Mouse (Mus musculus) hematopoietic stem cell, adult 5-6 weeks (primary cell): ENCODE measurements around the gene Hsd17b14. TPM values are rescaled to one million over a fixed set of nuclear protein-coding genes. Genes with fewer than 3 reads are reported as not detected.

ENCODE experiments used
- ATAC-seq, 2 experiments: fragments of 125-278 bp in 1 of 2; replicated peaks in 1 of 2; 2 replicates each; pipeline ENCODE4 v1.8.0; 2016 to 2017; ENCODE audit warnings: inconsistent platforms in 2 of 2, mild to moderate bottlenecking in 2 of 2, moderate number of reproducible peaks in 2 of 2, low read depth in 1 of 2, moderate TSS enrichment in 1 of 2; ENCODE audit not compliant: low FRiP score in 2 of 2, poor library complexity in 2 of 2, severe bottlenecking in 2 of 2, insufficient read depth in 1 of 2, low TSS enrichment in 1 of 2
- total RNA-seq: library from RNA; stranded (forward); fragments of 172-1452, 232-1000 nt; gene quantifications from 2 replicates; pipeline ENCODE4 v1.2.3, GENCODE M21; 2017

The Hsd17b14 gene
- total RNA-seq, 1 experiment from 2014 or later: not detected

DNA sequence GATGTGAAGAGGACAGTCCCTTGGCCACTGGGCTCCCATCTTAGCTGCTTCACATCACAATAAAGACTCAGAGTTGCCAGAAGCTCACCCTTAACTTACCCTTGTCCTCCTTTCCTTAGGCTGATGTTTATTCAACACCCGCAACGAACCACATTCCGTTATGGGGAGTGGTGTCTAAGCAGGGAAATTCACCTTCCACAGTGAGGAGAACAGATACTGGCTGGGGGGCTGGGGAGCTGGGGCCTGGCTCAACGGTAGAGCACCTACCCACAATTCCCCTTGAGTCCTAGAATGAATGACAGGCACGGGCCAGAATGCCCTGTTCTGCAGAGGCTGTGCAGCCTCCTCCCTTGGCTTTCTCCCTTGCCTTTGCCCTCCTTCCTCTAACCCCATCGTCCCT lies 4.2 kb downstream of the Hsd17b14 start:
- no peak for ATAC-seq

DNA sequence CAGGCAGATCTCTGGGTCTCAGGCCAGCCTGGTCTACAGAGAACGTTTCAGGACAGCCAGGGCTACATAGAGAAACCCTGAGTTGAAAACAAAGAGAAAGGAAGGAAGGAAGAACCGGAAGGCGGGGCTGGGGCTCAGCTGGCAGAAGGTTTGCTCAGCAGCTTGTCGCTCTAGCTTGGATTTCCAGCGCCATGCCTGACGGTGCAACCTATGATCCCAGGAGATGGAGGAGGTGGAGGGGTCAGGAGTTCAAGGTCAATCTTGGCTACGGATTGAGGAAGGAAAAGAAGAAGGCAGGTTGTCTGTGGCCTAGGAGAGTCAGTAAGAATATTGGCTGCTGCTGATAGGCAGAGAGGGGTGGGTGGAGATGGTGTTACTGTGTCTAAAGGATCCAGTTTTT lies 5.5 kb downstream of the Hsd17b14 start:
- ATAC-seq: no peak

DNA sequence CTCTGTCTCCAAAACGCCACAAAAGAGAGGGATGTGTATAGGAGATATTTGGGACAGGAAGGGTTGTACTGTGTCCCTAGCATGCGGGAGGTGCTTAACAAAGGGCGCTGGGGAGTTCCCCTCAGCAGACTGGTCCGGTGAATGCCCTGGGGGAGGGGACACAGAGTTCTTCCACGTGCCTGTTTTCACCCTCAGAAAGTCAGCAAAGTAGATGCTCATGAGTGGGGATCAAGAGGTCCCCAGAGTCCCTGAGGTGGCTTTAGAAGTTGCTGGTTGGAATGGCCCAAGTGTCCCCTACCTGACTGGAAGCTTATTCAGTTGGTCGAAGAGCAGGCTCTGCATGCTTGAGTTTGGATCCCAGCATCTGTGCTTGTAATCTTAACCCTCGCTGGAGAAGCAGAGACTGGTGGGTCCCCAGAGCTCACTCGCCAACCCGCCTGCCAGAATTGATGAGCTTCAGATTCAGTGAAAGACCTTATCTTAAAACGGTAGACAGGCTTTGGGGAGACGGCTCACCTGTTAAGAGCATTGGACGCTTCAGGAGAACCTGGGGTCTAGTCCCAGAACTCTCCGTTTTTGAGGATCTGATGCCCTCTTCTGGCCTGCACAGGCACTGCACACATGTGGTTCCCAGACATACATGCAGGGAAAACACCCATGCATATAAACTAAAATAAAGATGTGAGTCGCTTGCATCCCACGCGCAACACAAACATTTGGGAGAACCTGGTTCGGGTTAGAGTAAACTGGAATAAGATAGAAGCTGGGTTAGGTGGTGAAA lies 6.3 kb downstream of the Hsd17b14 start:
- peak; percentile 77 to 79 for ATAC-seq

DNA sequence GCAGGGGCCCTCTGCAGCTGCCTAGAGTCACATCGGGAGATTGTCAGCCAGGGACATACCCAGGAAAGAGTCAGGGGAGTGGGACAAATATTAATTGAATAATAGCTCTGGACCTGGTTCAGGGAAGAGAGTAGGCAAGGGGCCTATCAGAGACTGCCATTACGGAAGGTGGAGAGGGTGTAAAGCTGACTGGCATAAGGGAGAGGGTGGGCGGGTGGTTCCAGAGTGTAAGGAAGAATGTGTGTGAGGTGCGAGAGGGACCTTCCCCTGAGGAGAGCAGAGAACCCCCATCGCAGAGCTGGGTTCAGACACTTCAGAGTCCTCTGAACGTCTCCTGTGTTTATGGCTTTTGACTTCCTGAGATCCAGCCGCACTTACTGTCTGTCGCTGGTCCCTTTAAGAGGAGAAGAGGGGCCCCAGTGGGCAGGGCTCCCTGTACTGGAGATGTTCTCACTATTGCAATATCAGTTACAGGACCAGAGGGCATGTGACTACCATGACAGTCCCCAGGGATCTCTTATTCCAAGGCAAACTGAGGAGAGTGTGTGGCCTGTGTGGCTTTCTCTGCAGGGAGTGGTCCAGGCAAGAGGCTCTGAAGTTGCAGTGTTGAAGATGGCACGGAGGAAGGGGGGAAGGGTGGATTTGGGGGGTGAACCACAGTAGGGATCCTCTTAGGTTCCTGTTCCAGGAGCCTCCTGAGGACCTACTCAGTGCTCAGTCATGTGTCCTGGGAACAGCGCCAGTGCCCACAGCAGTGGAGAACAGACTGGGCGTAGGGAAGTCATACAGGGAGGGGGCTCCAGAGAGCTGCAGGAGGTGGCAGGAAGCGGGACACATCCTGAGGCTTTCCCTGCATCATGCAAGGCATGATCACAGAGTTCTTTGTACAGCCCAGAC lies 7.2 kb downstream of the Hsd17b14 start:
- ATAC-seq: peak in 1 of 2 experiments; percentile 39; a peak in 1 of 4 replicates

GRCm38 (mm10) chr7:45564811-45565210 lies 10.1 kb downstream of the Hsd17b14 start:
- ATAC-seq: no peak

GRCm38 (mm10) chr7:45565446-45565845 lies 10.8 kb downstream of the Hsd17b14 start:
- no peak for ATAC-seq

DNA sequence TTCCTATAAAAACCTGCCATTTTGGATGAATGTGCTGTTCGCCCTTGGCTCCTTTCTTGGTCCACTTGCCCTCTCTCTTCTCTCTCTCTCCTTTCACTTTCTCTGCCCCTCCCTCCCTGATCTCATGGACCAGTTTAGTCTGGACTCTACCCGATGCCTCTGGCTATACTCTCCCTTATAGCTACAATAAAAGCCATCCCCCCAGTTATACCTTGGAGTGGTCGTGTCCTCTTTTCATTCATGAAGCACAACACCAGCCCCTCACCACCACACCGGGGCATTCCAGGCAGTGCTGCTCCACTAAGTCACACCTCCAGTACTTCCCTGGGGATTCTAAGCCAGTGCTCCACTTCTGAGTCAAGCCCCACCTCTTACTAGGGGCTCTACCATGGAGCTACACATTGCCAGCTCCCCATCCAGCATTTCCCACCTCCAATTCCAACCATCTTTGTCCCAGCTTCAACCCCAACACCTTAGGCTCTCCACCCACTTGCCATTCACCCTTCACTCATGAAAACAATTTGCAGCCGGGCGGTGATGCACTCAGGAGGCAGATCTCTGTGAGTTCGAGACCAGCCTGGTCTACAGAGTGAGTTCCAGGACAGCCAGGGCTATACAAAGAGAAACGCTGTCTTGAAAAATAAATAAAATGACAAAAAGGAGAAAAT lies 12.6 kb downstream of the Hsd17b14 start:
- ATAC-seq: no peak

GRCm38 (mm10) chr7:45567780-45568516 lies 13.3 kb downstream of the Hsd17b14 start:
- ATAC-seq: peak; percentile 91 to 95

DNA sequence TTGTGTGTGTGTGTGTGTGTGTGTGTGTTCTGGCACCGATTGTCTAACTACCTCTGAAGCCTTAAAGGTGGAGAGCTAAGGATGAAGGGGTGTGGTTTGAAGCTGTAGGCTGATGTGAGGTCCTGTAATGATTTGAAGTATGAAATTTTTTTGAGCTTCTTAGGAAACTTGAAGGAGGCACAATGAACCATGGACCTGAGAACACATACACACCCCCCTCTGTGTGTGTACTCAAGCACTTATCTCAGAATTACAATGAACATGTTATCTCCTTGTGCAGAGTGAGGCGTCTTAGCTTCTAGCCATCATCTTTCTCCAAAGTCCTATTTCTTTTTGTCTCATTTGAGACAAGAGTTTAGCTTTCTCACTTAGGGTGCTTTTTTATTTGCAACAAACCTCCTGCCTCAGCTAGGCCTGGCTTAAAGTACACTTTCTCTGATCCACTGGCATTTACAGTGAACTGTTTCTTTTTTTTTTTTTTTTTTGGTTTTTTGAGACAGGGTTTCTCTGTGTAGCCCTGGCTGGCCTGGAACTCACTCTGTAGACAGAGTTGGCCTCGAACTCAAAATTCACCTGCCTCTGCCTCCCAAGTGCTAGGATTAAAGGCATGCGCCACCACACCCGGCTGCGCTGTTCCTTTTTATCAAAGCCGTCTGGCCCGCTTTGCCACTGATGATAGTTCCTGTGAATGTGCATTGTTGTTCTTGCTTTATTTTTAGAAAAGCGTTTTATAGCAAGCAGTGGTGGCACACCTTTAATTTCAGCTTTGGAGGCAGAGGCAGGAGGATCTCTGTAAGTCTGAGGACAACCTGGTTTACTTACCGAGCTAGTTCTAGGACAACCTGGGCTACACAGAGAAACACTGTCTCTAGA lies 14.1 kb downstream of the Hsd17b14 start:
- no peak for ATAC-seq

GRCm38 (mm10) chr7:45570103-45570741 lies 15.5 kb downstream of the Hsd17b14 start, which contains the start of gene Bcat2:
Gene Bcat2 (plus strand): TSS chr7:45570153.
- ATAC-seq: peak; percentile 70 to 78

GRCm38 (mm10) chr7:45571966-45572365 lies 17.3 kb downstream of the Hsd17b14 start:
- no peak for ATAC-seq

- ATAC-seq: no peak
Observed at GRCm38 (mm10) chr7:45573954-45574353, 19.3 kb downstream of the Hsd17b14 start.

DNA sequence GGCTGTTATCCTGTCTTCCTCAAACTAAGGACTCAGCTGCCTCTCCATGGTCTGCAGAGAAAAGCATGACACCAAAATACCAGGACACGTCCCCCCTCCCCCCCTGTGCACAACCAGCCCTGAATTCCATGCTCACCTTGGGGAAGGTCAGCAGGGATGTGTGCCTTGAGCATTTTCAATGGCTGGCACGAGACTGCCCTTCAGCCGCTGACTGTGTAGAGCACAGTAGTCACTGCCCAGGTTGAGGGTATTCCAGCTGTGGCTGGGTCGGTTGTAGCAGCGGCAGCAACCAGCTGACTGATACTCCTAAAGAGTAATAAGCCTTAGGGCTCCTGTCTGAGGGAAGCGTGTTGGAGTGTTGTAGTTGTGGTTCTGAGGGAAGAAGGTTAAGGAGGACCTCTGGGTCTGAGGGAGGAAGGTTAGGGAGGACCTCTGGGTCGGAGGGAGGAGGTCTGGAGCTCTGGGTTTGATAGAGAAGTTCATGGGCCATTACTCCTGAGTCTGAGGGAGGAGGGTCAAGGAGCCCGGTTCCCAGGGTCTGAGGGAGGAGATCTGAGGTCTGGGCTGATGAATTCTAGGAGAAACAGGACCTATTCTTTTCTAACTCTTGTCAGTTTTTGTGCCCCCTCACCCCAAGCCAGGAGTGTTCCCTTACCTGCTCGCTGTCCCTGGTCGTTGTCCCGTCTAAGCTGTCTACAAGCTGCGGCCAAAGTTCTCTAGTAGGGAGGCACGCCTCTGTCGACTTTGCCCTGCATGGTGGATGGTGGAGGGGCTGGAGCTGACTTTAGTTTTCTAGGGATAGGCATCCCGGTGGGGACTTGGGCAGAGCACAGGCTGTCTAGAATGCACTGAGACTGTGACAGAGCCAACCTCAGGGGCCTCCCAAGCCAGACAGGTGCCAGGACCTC lies 20.0 kb downstream of the Hsd17b14 start:
- no peak for ATAC-seq

- ATAC-seq: no peak
Observed at GRCm38 (mm10) chr7:45585923-45586322, 31.2 kb downstream of the Hsd17b14 start.
